Mouse (Mus musculus): ENCODE measurements around the gene Scrn2.

Gene Scrn2

DNA sequence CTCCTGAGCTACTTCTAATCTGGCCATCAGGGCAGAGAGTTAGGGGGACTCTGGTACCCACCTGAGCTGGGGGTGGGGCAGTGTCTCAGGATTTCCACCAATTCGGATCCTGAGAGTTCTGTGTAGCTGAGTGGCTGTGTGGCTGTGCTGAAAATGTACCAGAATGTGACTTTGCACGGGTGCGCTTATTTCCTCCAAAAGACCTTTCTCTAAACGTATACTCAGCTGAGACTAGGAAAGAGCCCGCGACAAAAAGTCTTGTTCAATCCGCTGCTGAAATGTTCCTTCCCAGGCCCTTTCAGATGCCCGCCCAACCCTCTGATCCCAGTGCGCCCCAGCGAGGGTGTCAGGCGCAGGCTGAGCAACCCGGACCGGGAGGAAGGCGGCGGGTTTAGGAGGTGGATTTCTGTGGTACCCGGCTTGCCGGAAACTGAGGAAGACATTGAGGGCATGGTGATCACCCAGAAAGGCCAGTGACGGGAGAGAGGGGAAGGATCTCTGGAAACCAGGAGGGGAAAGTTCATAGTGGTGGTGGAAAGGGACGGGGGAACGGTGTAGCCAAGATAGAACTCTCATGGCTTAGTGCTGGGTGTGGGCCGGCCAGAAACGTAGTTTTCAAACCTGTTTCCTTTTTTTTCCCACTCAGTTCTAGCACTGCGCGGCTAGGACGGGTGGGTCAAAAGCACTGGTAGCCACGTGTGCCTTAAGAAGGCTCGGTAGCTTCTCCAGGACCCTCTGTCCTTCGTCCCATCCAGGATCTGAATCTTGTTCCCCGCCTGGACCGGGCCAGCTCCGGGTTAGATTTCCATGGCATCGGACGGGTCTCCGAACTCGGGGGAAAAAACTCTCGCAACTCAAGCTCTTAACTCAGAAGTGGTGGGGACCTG lies 11.8 kb upstream of the Scrn2 start:
- DNase-seq (ENCODE audit: low spot score in 2 of 2): no peak

DNA sequence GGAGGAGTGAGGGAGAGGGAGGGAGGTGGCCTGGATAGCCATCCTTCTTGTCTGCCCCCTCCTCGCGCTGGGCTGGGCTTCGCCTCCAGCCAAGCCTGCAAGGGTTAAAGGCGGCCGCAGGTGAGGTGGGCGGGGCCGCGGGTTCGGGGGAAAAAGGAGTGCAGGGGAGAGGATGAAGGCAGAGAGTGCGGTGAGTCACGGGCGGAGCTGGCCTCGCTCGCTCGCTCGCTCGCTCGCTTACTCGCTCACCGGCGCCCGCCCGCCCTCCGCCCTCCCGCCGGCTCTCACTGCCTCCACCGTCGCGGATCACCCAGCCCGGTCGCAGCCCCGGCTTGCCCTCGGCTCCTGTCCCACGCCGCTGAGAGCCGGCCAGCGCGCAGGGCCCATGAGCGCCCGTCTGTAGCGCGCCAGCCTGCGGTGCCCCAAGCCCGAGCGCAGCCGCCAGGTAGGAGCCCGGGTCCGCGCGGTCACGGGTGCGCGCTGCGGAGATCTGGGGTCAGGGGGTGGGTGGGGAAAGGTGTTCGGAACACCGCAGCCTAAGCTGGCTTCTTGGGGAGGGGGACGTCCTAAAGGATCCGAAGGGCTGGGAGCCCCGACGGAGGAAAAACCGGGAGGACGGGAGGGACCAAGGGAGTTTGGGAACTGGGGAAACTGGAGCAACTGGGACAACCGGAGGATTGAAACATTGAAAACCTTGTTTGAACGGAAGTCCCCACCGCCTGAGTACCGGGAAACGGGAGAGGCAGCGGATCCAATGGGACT lies 11.0 kb upstream of the Scrn2 start:
- no peak for DNase-seq (ENCODE audit: low spot score in 2 of 2)

- no peak for DNase-seq (ENCODE audit: low spot score in 2 of 2)
Measured at GRCm38 (mm10) chr11:97019345-97019708, 10.4 kb upstream of the Scrn2 start.

DNA sequence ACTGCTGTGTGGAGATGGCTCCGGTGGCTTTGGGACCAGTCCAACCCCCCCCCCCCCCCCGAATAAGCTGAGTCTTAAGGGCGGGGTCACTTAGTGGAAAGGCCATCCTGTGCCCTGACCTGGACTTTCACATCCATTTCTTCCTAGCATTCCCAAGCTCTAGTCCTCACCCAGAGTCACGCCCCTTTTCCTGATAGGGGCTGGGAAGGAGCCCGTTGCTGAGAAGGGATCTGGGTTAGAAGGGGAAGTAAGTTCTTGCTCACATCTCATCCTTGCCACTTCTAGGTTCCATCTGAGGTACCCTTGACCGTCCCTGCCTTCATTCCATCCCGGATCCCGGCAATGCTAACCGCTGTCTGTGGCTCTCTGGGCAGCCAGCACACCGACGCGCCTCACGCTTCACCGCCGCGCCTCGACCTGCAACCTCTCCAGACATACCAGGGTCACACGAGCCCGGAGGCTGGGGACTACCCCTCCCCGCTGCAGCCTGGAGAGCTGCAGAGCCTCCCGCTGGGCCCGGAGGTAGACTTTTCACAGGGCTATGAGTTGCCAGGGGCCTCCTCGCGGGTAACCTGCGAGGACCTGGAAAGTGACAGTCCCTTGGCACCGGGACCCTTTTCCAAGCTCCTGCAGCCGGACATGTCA lies 8.5 kb upstream of the Scrn2 start:
- no peak for DNase-seq (ENCODE audit: low spot score in 2 of 2)

DNA sequence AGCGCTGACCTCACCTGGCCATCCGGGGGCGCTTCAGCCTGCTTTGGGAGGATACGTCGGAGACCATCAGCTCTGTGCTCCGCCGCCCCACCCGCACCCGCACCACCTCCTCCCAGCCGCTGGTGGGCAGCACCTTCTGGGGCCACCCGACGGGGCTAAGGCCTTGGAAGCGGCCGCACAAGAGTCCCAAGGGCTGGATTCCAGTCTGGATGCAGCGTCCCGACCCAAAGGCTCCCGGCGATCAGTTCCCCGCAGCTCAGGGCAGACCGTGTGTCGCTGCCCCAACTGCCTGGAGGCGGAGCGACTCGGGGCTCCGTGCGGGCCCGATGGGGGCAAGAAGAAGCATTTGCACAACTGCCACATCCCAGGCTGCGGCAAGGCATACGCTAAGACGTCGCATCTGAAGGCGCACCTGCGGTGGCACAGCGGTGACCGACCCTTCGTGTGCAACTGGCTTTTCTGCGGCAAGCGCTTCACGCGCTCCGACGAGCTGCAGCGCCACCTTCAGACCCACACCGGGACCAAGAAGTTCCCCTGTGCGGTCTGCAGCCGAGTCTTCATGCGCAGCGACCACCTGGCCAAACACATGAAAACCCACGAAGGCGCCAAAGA lies 7.8 kb upstream of the Scrn2 start:
- DNase-seq (ENCODE audit: low spot score in 2 of 2): peak; percentile 73 to 78

- DNase-seq (ENCODE audit: low spot score in 2 of 2): no peak
Measured at GRCm38 (mm10) chr11:97024977-97025376, 4.8 kb upstream of the Scrn2 start.

DNA sequence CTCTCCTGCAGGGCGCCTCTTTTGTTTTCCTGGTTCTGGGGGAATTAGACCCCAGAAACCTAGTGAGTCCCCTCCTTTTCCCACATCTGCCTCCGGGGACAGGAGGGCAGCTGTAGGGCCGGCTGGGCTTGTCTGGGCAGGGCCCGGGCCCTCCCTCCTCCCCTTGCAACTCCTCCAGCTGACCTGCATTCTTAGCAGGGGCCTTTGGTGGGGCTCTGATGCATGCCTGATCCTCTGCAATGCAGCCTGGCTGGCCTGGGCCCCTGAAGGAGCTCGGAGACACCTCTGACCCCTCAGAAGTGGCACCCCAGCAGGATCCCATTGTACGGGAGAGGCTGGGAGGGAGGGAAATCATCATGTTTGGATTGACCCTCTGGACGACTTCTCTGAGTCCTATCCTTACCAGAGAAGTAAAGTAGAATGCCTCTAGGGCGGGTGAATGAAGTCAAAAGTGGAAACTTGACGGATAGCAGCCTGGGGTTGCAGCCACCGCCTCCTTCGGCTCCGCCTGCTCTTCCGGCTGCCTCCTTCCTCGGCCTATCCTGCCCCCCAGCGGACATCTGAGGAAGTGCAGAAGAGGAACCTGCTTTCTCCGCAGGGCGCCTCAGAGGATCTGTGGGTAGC lies 3.9 kb upstream of the Scrn2 start:
- peak; percentile 80 to 93 for DNase-seq (ENCODE audit: low spot score in 2 of 2)

GRCm38 (mm10) chr11:97030426-97030825 lies 688 bp downstream of the Scrn2 start:
- no peak for DNase-seq (ENCODE audit: low spot score in 2 of 2)

DNA sequence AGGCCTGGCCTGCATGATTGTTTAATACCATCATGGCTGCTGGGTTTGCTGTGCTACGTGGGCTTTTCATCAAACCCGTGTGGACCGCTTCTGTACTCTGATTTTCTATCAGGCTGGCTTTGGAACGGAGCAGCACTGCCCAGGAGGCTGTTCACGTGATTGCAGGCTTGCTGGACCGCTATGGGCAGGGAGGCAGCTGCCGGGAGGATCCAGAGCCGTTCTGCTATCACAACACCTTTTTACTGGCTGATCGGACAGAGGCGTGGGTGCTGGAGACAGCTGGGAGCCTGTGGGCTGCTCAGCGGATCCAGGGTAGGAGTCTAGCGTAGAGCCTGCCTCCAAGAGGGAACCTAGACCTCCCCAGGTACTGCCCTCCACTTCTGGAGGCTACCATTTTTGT lies 2.2 kb downstream of the Scrn2 start:
- DNase-seq (ENCODE audit: low spot score in 2 of 2): no peak

DNA sequence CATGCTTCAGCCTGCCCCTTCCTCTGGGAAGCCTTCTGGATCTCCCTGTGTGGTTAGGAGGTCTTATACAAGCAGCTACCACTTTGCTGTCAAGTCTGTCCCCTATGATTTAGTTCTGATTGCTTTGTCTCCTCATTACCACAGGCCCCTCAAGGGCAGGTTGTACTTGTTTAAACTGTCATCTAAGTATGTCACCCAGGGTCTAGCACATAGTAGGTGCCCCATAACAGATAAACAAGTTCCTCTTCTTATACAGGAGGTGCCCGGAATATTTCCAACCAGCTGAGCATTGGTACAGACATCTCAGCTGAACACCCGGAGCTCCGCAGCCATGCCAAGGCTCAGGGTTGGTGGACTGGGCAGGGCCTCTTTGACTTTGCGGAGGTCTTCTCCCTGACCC lies 2.8 kb downstream of the Scrn2 start:
- no peak for DNase-seq (ENCODE audit: low spot score in 2 of 2)

DNA sequence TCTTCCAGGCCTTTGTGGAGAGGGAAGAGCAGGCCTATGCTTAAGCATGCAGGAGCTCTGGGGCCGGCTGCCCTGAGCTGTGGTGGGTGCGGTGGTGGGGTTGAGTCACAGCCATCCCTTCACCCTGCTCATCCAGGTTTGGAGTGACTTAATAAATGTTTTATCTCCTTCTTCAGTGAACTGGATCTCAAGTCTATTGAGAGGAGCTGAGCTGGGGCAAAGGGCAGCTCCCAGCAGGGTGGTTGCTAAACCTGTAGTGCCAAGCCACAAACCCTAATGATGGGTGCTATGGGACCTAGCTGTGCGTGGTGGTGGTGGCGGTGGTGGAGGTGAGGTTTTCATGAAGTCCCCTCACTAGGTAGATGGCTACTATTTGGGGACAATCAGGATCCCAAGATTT lies 4.0 kb downstream of the Scrn2 start:
- no peak for DNase-seq (ENCODE audit: low spot score in 2 of 2)

DNA sequence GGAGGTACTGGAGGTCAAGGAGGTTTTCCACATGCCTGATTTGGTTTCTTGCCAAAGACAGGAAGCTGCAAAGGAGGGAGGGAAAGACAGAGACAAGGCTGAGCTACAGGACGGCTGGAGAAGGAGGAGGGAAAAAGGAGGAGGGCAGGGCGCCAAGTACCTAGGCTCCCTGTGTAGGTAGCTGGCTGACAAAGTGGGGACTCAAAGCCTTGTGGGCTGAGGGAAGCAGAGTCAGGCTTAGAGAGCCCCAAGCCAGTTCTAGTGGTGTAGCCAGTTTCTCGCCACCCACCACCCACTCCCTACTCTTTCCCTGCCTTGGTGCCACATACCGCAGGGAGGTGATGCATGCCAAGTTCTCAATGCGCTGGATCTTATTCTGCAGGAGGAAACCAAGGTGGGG lies 6.4 kb downstream of the Scrn2 start:
- DNase-seq (ENCODE audit: low spot score in 2 of 2): no peak

DNA sequence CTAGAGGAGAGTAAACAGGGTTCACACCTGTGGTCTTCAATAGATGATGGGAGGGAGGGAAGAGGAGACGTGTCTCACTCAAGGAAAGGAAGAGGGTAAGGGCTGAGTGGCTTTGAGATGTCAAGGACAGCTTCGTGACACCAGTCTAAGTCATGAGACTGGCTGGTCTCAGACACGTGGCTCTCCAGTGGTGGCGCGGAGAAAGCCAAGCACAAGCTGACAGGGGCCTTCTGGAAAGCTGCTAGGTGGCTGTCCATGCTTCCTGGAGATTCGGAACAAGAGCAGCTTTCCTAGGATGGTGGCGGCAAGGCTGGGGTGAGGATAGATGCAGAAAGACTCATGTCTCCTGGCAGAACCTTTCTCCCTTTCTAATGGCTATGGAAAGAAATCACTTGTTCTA lies 9.1 kb downstream of the Scrn2 start:
- DNase-seq (ENCODE audit: low spot score in 2 of 2): no peak

GRCm38 (mm10) chr11:97040301-97041021 lies 10.7 kb downstream of the Scrn2 start:
- DNase-seq (ENCODE audit: low spot score in 2 of 2): no peak

GRCm38 (mm10) chr11:97041022-97041899 lies 11.5 kb downstream of the Scrn2 start, which contains the start of the genes Lrrc46 and Mrpl10:
Gene Lrrc46, minus strand, starts transcription at chr11:97041407.
Gene Mrpl10, plus strand, starts transcription at chr11:97041560.
- peak; percentile 81 to 90 for DNase-seq (ENCODE audit: low spot score in 2 of 2)

DNA sequence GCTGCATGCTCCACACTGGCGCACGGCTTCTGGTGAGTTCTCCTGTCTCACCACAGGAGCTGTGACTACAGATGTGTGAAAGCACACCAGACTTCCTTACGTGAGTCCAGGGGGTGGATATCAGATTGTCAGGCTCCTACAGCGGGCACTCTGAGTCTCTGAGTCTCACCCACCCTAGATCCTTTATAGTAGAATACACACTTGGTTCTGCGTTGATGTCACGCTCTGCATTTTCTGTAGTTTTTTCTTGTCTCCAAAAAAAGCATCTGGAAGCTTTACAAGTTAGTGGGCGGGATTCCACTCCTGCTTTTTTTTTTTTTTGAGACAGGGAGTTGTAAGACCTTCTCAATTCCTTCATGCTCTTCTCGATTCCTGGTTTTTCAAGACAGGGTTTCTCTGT lies 15.2 kb downstream of the Scrn2 start:
- DNase-seq (ENCODE audit: low spot score in 2 of 2): no peak

DNA sequence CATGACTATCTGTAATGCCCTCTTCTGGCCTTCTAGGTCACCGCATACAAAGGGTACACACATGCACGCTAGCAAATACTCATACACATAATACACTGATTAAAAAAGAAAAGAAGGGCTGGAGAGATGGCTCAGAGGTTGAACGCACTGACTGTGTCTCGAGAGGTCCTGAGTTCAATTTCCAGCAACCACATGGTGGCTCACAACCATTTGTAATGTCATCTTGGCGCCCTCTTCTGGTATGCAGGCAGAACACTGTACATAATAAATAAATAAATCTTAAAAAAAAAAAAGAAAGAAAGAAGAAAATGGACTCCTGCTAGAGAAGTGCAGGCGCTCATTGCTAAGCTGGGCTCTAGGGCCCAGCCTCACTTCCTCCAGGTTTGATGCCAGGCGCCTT lies 16.1 kb downstream of the Scrn2 start:
- DNase-seq (ENCODE audit: low spot score in 2 of 2): no peak

- DNase-seq (ENCODE audit: low spot score in 2 of 2): no peak
Measured at GRCm38 (mm10) chr11:97048090-97048650, 18.4 kb downstream of the Scrn2 start.

GRCm38 (mm10) chr11:97049492-97050085 lies 19.9 kb downstream of the Scrn2 start:
- no peak for DNase-seq (ENCODE audit: low spot score in 2 of 2)

Measured in urinary bladder, postnatal 4 days (tissue).